Mouse (Mus musculus): ENCODE measurements around the gene Ifi206.

Gene Ifi206

DNA sequence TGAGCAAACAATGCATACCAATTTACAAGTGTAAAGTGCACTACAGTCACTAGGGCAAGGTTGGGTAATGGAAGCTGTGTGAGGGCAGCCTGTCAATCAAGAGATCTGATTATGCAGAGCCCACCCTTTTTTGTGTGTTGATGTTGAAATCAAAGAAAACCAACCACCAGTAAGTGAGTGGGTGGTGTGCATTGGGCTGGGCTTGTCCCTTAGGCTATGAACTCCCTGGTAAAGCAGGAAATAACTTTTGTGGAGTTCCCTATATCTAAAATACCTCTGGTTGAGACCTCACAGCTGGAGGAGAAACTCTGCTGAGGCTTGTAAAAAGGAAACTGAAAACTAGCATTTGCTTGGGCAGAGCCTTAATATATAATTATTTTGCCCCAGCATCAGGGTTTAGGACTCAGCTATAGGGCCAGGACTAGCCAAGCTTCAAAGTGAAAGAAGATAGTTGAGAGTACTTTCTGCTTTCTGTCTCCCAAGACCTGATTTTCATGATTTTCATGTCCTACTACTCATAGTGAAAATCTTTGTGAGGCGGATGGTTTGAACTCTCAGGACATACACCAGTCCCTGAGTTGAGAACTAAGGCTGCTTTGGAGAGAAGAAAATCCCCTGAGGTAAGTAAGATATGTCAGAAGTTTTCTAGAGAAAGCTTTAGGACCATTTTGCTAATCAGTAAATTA is 71.8 kb downstream of the Ifi206 start:
- DNase-seq (ENCODE audit: low spot score in 2 of 2): no peak

DNA sequence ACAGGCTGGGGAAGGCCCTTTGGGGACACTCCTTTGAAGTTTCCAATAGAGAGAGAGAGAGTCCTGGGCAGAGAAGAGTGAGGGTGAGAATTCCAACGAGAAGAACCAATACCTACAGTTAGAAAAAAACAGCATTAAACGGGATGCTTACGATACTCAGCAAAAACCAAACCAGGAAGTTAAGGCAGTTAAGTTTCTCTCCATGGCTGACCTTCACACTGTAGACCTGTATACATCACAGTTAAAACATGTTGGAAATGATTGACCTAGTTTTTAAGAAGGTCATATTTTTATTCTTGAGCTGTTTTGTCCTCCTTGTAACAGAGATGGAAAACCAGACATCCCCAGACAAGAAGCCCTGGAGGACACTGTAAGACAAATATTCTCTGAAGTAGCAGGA is 72.3 kb downstream of the Ifi206 start:
- no peak for DNase-seq (ENCODE audit: low spot score in 2 of 2)

All from cerebellum, postnatal 4 days (tissue).